Mouse (Mus musculus) testis, adult 2 months (tissue): ENCODE results near the gene Atf7ip.

ENCODE experiments used
- CTCF ChIP-seq: fragments of 200-500 bp; IDR thresholded peaks from 2 replicates; pipeline ENCODE4 v1.5.1; 2012; ENCODE audit warnings: low read depth, mild to moderate bottlenecking, inconsistent platforms, low read length, moderate library complexity; ENCODE audit not compliant: control insufficient read depth, insufficient read depth, insufficient replicate concordance
- POLR2A ChIP-seq: fragments of 200-500 bp; IDR thresholded peaks from 2 replicates; pipeline ENCODE4 v1.6.1; 2012; ENCODE audit warnings: low read depth, mild to moderate bottlenecking, inconsistent platforms, low read length, moderate library complexity; ENCODE audit not compliant: control insufficient read depth

DNA sequence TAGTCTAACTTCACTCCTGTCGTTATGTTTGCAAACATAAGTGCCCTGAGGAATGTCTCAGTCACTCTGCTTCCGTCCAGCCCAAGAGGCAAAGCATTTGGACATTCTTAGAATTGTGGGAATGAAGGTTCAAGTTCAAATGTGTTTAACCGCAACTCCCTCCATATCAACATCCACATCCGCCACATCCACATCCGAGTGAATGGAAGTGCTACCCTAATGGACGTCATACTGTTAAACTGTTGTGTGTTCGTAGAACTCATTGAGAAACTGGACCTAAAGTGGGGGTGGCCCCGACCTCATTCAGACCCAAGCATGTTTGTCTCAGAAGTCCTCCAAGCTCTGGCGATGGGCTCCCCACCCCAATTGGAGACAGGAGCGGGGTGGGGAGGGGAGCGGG, 149.8 kb downstream of the Atf7ip start:
- no peak for TF ChIP-seq CTCF
- TF ChIP-seq POLR2A = no peak
